Mouse (Mus musculus) stomach, adult 2 months (tissue): ENCODE results near the gene Gfy. TPM values are rescaled to one million over a fixed set of nuclear protein-coding genes. Genes with fewer than 3 reads are reported as not detected.

Experiments
- polyA plus RNA-seq: library from polyadenylated mRNA; depleted of rRNA; stranded (reverse); fragments of >200 nt; gene quantifications from 2 replicates; pipeline ENCODE4 v1.2.3, GENCODE M21; 2012; rRNA removed

Gene Gfy
- 0.05 TPM in 1 of 2 replicates, not detected in the other for polyA plus RNA-seq

DNA sequence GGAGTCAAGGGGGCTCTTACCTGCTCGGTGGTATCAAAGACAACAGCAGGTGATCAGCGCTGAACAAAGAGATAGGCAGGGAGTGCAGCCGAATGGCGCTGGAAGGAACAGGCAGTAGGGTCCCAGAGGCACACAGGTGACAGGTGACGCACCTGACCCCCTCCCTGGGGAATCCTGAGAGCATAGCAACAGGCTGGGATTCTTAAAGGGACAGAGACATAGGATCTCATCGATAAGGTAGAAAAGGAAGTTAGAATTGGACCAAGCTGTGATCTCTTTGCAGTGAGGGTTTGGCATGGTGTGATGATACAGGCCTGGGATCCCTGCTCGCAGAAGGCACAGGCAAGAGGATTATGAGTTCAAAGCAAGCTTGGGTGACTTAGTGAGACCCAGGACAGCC lies at the start of gene Gfy:
Gene Gfy (minus strand): TSS at position 101 of the 400 bp plus-strand sequence.

GRCm38 (mm10) chr7:45215673-45216441 lies 36.5 kb upstream of the Gfy start, which contains the start of gene Tead2:
Gene Tead2, plus strand, starts transcription at chr7:45215753.

GRCm38 (mm10) chr7:45211851-45212251 lies 32.5 kb upstream of the Gfy start, which contains the start of gene Dkkl1:
Gene Dkkl1, minus strand, starts transcription at chr7:45212147.

DNA sequence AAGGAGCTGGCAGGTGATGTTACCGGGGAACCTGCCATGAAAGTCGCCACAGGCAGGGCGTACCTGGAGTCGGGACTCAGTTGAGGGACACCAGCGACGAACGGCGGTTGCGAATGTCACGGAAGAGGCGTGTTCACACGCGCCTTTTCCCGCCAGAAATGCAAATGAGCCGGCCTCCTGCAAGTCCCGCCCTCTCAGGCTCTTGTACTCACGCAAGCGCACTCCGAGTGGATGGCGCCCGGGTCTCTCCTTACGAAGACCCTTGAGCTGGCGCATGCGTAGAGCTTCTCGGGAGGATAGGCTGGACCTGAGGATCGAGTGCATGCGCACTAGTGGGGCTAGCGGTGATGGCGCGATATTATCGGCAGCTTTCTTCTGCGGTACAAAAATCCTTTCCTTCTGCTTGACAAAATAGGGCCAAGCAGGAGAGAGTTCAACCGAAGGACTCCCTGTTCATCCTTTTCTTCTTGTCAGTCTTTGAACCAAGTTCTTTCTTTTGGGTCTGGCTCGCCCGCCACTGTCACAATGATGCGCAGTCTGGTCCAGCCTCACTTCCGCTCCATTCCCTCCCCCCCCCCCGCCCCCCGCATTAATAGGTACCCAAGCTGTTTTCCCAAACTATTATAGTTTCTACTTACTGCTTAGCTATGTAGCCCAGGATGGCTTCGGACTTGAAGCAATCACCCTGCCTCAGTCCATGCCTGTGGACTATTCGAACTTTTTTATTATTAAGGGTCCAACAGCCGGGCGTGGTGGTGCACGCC lies 25.2 kb upstream of the Gfy start, which contains the start of gene Ccdc155:
Gene Ccdc155 (minus strand): TSS at position 513 of the 764 bp plus-strand sequence.

GRCm38 (mm10) chr7:45180896-45181477 lies 1.6 kb upstream of the Gfy start, which contains the start of gene Pth2:
Gene Pth2, plus strand, starts transcription at chr7:45180995.

GRCm38 (mm10) chr7:45163735-45164490 lies 15.5 kb downstream of the Gfy start, which contains the start of gene Slc17a7:
Gene Slc17a7, plus strand, starts transcription at chr7:45163949.

DNA sequence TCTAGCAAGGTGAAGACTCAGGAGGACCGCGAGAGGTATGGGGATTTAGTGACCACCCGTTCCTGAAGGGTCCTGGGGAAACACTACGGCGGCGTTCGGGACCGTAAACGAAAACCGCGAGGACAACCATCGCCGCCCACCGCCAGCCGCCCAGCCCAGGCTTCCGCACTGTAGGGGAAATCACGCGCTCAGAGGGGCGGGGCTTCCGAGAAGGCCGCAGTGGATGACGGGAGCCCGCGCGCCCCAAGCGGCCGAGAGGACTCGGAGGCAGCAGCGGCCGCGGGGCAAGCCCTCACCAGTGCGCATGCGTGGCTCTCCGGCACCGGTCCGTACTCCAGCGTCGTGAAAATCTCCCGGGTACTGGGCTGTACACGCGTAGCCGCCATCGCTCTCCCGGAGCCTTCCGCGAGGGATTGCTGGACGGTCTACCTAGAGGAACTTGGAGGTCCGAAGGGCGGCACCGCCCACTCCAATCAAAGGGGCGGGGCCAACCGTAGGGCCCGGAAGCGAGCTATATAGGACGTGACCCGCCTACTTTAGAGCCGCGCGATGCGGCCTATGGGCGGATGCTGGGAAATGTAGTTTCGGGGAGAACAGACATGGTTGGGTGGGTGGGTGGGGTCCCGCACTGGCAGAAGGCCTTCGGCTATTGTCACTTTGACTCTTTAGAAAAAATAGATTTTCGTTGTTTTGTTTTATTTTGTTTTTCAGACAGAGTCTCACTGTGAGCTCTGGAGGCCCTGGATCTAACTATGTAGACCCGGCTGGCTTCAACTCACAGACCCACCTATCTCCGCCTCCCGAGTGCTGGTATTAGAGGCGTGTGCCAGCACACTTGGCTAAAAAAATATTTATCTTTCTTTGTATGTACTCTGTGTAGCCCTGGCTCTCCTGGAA lies 25.0 kb downstream of the Gfy start, which contains the start of the genes Pih1d1 and Aldh16a1:
Gene Pih1d1 (plus strand): TSS at position 208 of the 897 bp plus-strand sequence.
Gene Aldh16a1 (minus strand): TSS at position 489 of the 897 bp plus-strand sequence.

GRCm38 (mm10) chr7:45135993-45136567 lies 43.3 kb downstream of the Gfy start, which contains the start of the genes Gm45713 and Flt3l:
Gene Gm45713, minus strand, starts transcription at chr7:45136231.
Gene Flt3l, minus strand, starts transcription at chr7:45136432.

GRCm38 (mm10) chr7:45128624-45129246 lies 50.6 kb downstream of the Gfy start, which contains the start of gene Rpl13a:
Gene Rpl13a, minus strand, starts transcription at chr7:45128761.

Other genes starting within 250 kb of the Gfy start
- not detected in 2 replicates for gene Tsks, start 236.4 kb downstream of the Gfy start, polyA plus RNA-seq
- gene Cpt1c, start 204.7 kb downstream of the Gfy start, polyA plus RNA-seq = 8.3 and 10.7 TPM in 2 replicates
- 35.4 and 37.3 TPM in 2 replicates for gene Prmt1, start 193.0 kb downstream of the Gfy start, polyA plus RNA-seq
- gene Irf3, start 181.9 kb downstream of the Gfy start, polyA plus RNA-seq = 42.0 and 48.4 TPM in 2 replicates
- 15.0 and 16.7 TPM in 2 replicates for gene Bcl2l12, start 180.9 kb downstream of the Gfy start, polyA plus RNA-seq
- gene Scaf1, start 163.2 kb downstream of the Gfy start, polyA plus RNA-seq = 39.9 and 41.0 TPM in 2 replicates
- 83.5 and 105 TPM in 2 replicates for gene Rras, start 161.6 kb downstream of the Gfy start, polyA plus RNA-seq
- 6.7 and 6.9 TPM in 2 replicates for gene Prr12, start 126.7 kb downstream of the Gfy start, polyA plus RNA-seq
- gene Nosip, start 117.1 kb downstream of the Gfy start, polyA plus RNA-seq = 34.9 and 38.4 TPM in 2 replicates
- 87.1 and 134 TPM in 2 replicates for gene Prrg2, start 116.9 kb downstream of the Gfy start, polyA plus RNA-seq
- 91.6 and 110 TPM in 2 replicates for gene Rcn3, start 87.3 kb downstream of the Gfy start, polyA plus RNA-seq
- 25.6 and 32.7 TPM in 2 replicates for gene Fcgrt, start 75.7 kb downstream of the Gfy start, polyA plus RNA-seq
- gene Rps11, start 55.1 kb downstream of the Gfy start, polyA plus RNA-seq = 64.2 and 69.2 TPM in 2 replicates
- 383 and 516 TPM in 2 replicates for gene Rpl13a, start 50.8 kb downstream of the Gfy start, polyA plus RNA-seq
- gene Gm45713, start 43.3 kb downstream of the Gfy start, polyA plus RNA-seq = 0.29 TPM in 1 of 2 replicates, not detected in the other
- 13.0 and 17.0 TPM in 2 replicates for gene Flt3l, start 43.1 kb downstream of the Gfy start, polyA plus RNA-seq
- gene Pih1d1, start 25.3 kb downstream of the Gfy start, polyA plus RNA-seq = 20.8 and 21.0 TPM in 2 replicates
- gene Aldh16a1, start 25.0 kb downstream of the Gfy start, polyA plus RNA-seq = 28.8 and 40.0 TPM in 2 replicates
- 0.02 TPM in 1 of 2 replicates, not detected in the other for gene Slc17a7, start 15.6 kb downstream of the Gfy start, polyA plus RNA-seq
- not detected in 2 replicates for gene Pth2, start 1.4 kb upstream of the Gfy start, polyA plus RNA-seq
- 0.10 TPM in 1 of 2 replicates, not detected in the other for gene Ccdc155, start 25.3 kb upstream of the Gfy start, polyA plus RNA-seq
- gene Dkkl1, start 32.6 kb upstream of the Gfy start, polyA plus RNA-seq = 12.6 and 13.9 TPM in 2 replicates
- 10.2 and 10.8 TPM in 2 replicates for gene Tead2, start 36.2 kb upstream of the Gfy start, polyA plus RNA-seq
- gene Cd37, start 59.5 kb upstream of the Gfy start, polyA plus RNA-seq = 6.6 and 13.4 TPM in 2 replicates
- gene Slc6a16, start 61.5 kb upstream of the Gfy start, polyA plus RNA-seq = 0.04 TPM in 1 of 2 replicates, not detected in the other
- gene Slc6a21, start 97.9 kb upstream of the Gfy start, polyA plus RNA-seq = not detected in 2 replicates
- gene Trpm4, start 154.2 kb upstream of the Gfy start, polyA plus RNA-seq = 50.9 and 54.1 TPM in 2 replicates
- gene Hrc, start 155.7 kb upstream of the Gfy start, polyA plus RNA-seq = 0.43 and 1.2 TPM in 2 replicates
- 14.7 and 20.9 TPM in 2 replicates for gene Ppfia3, start 187.4 kb upstream of the Gfy start, polyA plus RNA-seq
- gene Lin7b, start 191.0 kb upstream of the Gfy start, polyA plus RNA-seq = 3.8 and 4.1 TPM in 2 replicates
- 79.4 and 100 TPM in 2 replicates for gene Snrnp70, start 216.2 kb upstream of the Gfy start, polyA plus RNA-seq
- 1.2 and 1.9 TPM in 2 replicates for gene Kcna7, start 226.1 kb upstream of the Gfy start, polyA plus RNA-seq
- 0.84 and 0.85 TPM in 2 replicates for gene Ntf5, start 234.1 kb upstream of the Gfy start, polyA plus RNA-seq
- 0.16 and 0.27 TPM in 2 replicates for gene Lhb, start 241.3 kb upstream of the Gfy start, polyA plus RNA-seq